Mouse (Mus musculus): ENCODE measurements around the gene Vgll4. TPM values are rescaled to one million over a fixed set of nuclear protein-coding genes. Genes with fewer than 3 reads are reported as not detected.
"Not testable (repeated sequence)": the region's sequence is repeated elsewhere in the genome, so short reads cannot be mapped to it uniquely, and the experiment has no call there.

The Vgll4 gene
- total RNA-seq, 2 experiments from 2014 or later: 15.7 to 20.1 TPM

GRCm38 (mm10) chr6:114905253-114906028 lies 64.4 kb downstream of the Vgll4 start:
- no peak for DNase-seq
- intact Hi-C loops (cut with DNase I; ENCODE audit: low total_unique reads): no loop called here

DNA sequence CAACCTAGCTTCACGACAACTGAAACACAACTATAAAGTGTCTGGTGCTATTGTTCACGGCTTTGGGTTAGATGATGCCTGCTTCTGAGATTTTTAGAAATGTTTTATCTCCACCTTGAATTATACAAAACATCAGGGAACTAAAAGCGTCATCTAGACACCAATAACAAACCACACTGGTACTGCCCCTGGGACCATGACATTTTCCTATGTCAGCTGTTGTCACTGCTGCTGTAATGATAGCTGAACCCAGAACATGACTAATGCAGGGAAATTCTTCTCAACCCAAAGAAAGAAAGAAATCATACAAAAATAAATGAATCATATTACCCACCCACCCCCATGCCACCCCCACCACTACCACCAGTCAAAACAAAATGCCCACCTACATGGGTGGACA lies 65.0 kb downstream of the Vgll4 start:
- DNase-seq: no peak

GRCm38 (mm10) chr6:114904233-114904632 lies 65.6 kb downstream of the Vgll4 start:
- intact Hi-C loops (cut with DNase I; ENCODE audit: low total_unique reads): no loop called here
- no peak for DNase-seq

More for the DNA sequence above, 65.0 kb downstream of the Vgll4 start:
- intact Hi-C loops (cut with DNase I; ENCODE audit: low total_unique reads): no loop called here

DNA sequence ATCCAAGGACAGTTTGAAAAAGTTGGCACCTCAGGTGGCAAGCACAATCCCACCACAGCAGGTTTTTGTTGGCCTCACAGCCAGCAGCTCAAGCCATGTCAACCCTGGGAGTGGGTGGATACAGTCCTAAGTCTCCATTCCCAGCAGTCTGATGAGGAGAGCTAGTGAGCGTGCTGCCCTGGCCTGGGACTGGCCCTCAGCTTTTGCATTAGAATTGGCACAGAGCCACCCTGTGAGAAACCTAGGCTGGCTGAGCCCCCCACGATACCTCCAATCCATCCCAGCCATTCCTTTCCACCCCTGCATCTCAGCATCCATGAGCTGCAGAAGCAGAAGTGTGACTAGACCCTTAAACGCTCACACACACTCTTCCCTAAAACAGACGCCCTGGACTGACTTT lies 67.9 kb downstream of the Vgll4 start:
- no peak for DNase-seq
- intact Hi-C loops (cut with DNase I; ENCODE audit: low total_unique reads): no loop called here

- DNase-seq: no peak
- intact Hi-C loops (cut with DNase I; ENCODE audit: low total_unique reads): no loop called here
Measured at GRCm38 (mm10) chr6:114901321-114901824, 68.4 kb downstream of the Vgll4 start.

GRCm38 (mm10) chr6:114900194-114900593 lies 69.6 kb downstream of the Vgll4 start:
- intact Hi-C loops (cut with DNase I; ENCODE audit: low total_unique reads): no loop called here
- no peak for DNase-seq

DNA sequence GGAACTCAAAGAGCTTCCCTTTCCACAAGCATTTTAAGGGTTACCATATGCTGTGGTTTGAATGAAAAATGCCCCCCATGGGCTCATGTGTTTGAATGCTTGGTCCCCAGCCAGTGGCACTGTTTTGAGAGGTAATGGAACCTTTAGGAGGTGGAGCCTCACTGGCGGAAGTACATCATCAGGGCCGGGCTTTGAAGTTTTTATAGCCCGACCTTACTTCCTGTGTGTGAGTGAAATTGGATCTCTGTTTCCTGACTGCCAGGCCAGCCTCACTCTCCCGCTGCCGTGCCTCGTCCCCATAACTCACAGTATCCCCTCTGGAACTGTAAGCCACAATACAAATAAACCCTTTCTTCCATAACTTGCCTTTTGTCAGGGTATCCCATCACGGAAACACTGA lies 70.1 kb downstream of the Vgll4 start:
- no peak for DNase-seq
- intact Hi-C loops (cut with DNase I; ENCODE audit: low total_unique reads): no loop called here

- intact Hi-C loops (cut with DNase I; ENCODE audit: low total_unique reads): no loop called here
- no peak for DNase-seq
Measured at GRCm38 (mm10) chr6:114898949-114899348, 70.8 kb downstream of the Vgll4 start.

DNA sequence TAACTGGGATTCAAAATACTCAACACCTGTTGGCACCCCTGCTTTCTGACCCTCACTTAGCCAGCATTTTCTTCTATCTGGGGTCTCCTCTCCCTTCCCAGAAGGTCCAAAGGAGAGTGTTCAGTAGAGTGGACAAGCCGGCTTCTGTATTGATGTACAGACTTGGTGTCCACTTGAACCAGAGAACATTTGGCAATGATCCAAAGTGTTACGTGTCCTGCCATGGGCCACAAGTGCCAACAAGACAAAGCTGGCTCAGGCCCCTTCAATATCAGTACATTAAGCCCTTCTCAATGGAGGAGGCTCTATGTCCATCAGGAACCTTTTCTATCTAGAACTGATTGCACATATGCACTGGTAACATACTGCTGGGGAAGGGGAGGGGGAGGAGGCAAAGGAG lies 73.5 kb downstream of the Vgll4 start:
- no peak for DNase-seq

DNA sequence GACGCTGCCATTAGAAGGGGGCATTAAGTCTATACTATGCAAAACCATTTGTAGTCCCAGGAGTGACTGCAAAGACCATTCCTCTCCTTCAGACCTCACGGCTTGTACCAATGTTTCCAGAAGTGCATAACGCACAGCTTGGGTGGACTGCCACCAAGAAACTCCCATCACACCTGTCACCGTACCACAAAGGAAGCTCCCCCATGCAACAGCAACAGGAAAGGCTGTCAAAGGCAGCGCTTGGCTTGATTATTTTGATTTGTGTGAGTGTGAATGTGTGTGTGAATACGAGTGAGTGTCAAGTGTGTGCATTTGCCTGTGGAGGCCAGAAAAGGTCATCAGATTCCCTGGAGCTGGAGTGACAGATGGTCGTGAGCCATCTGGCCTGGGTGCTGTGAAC lies 74.6 kb downstream of the Vgll4 start:
- intact Hi-C loops (cut with DNase I; ENCODE audit: low total_unique reads): no loop called here
- no peak for DNase-seq

More for the DNA sequence above, 73.5 kb downstream of the Vgll4 start:
- intact Hi-C loops (cut with DNase I; ENCODE audit: low total_unique reads): no loop called here

- intact Hi-C loops (cut with DNase I; ENCODE audit: low total_unique reads): no loop called here
- DNase-seq: no peak
Measured at GRCm38 (mm10) chr6:114894548-114895106, 75.2 kb downstream of the Vgll4 start.

DNA sequence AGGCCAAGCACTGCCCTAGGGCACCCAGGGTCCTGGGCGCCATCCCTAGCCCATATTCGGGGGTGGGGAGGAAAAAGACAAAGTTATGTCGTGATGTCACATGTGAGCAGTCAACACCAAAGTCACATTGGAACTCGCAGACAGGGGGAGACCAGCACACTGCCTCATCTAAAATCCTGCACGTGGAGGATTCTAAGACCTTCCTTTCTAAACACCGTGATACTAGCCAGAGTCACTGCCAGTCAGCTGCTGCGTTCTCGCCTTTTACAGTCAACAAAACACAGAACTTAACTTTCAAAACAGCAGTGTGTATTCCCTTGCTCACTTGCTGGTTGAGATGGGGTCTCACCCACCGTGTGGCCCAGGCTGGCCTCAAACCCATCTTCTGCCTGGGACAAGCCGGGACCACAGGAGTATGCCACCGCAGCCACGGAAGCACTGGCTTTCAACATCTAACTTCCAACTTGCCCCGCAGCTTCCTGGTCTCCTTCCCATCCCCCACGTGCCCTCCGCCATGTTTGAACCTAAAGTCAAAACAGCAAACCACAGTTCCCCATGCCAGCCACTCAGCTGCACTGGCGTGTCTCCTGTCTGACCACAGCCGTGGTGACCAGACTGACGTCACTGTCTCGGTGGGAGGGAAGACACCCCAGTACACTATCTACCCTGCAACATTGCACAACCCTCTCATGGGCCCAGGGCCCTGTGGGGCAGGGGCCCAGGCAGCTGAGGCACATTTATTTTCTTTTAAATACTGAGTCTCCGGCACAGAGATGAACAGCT lies 76.2 kb downstream of the Vgll4 start:
- intact Hi-C loops (cut with DNase I; ENCODE audit: low total_unique reads): no loop called here
- DNase-seq: peak; percentile 68

DNA sequence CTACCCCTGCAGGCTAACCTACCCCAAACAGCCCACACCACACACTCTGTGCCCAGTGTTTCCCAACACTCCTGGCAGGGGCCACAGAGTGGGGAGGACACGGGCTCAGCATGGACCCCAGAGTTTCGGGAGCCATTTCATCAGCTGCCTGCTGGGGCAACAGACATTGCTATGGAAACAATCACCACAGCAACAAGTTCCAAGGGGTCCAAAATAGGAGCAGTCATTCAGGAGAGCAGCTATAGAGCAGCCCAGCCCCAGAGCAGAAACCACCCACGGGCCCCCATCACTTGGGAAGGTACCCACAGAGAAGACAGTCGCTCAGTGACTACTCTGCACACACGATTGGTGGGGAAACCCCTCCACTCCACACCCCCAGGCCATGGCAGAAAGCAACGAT lies 77.4 kb downstream of the Vgll4 start:
- DNase-seq: no peak
- intact Hi-C loops (cut with DNase I; ENCODE audit: low total_unique reads): no loop called here

- intact Hi-C loops (cut with DNase I; ENCODE audit: low total_unique reads): no loop called here
- DNase-seq: no peak
Measured at GRCm38 (mm10) chr6:114891771-114892170, 78.0 kb downstream of the Vgll4 start.

GRCm38 (mm10) chr6:114891272-114891671 lies 78.5 kb downstream of the Vgll4 start:
- intact Hi-C loops (cut with DNase I; ENCODE audit: low total_unique reads): no loop called here

GRCm38 (mm10) chr6:114890411-114891115 lies 79.2 kb downstream of the Vgll4 start:
- intact Hi-C loops (cut with DNase I; ENCODE audit: low total_unique reads): no loop called here
- DNase-seq: peak; percentile 83

More at GRCm38 (mm10) chr6:114891272-114891671, 78.5 kb downstream of the Vgll4 start:
- DNase-seq: no peak

- intact Hi-C loops (cut with DNase I; ENCODE audit: low total_unique reads); DNase-seq: not testable (repeated sequence)
Measured at GRCm38 (mm10) chr6:114889971-114890370, 79.8 kb downstream of the Vgll4 start.

DNA sequence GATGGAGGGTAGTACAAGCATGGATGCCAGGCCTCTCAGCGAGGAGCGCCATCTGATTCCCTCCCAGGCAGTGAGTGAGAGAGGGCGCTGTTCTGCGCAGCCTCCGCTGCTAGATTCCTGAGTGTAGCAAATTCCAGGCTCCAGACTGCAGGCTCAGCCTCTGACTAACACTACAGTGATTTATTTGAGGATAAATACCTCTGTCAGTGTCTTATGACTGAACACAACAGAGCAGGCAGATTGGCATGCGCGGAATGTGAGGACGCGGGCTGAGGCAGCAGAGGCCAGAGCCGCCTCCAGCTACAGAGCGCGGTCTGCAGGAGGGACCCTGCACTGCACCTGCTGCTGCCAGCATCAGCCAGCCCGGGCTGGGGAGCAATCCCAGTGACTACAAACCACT lies 80.9 kb downstream of the Vgll4 start:
- intact Hi-C loops (cut with DNase I; ENCODE audit: low total_unique reads): no loop called here
- peak; percentile 87 for DNase-seq

GRCm38 (mm10) chr6:114886504-114887361 lies 83.1 kb downstream of the Vgll4 start:
- intact Hi-C loops (cut with DNase I; ENCODE audit: low total_unique reads): no loop called here
- no peak for DNase-seq
